Mouse (Mus musculus) left cerebral cortex, postnatal 10 days (tissue): ENCODE measurements at regions not wholly inside any gene's neighbourhood (a gene's known extent, or its start where the extent isn't known, plus 50 kb on each side); places are given as distances from the start of the nearest gene placed in this dataset.
"Not testable (repeated sequence)": the region's sequence is repeated elsewhere in the genome, so short reads cannot be mapped to it uniquely, and the experiment has no call there.

ENCODE experiments used
- DNase-seq, 2 experiments: peaks; one replicate each; pipeline ENCODE4 v3.0.0; 2021 to 2022; ENCODE audit warnings: low spot score in 2 of 2, mixed read lengths in 1 of 2; ENCODE audit errors: extremely low spot score in 1 of 2
- intact Hi-C: fragments of 180-260 bp; cut with DNase I; formaldehyde crosslinking; loops from one replicate; pipeline ENCODE4 v1.15.1; 2025

GRCm38 (mm10) chrX:19765946-19766345, 284.8 kb upstream of the Tex13c3 start:
- no peak for DNase-seq
- intact Hi-C loops: loop anchor here (10.0 kb wide), 1 partner anchor 61 kb away; no protein-coding TSS in a partner anchor

GRCm38 (mm10) chrX:19751491-19751890, 270.4 kb upstream of the Tex13c3 start:
- DNase-seq, intact Hi-C loops: not testable (repeated sequence)

- intact Hi-C loops: loop anchor here (10.0 kb wide), 1 partner anchor 56 kb away; no protein-coding TSS in a partner anchor
- DNase-seq: not testable (repeated sequence)
These were observed 227.9 kb upstream of the Tex13c3 start for GRCm38 (mm10) chrX:19708971-19709370.

GRCm38 (mm10) chrX:19702548-19702947, 221.4 kb upstream of the Tex13c3 start:
- DNase-seq: no peak
- intact Hi-C loops: loop anchor here (10.0 kb wide), 1 partner anchor 62 kb away; no protein-coding TSS in a partner anchor

DNA sequence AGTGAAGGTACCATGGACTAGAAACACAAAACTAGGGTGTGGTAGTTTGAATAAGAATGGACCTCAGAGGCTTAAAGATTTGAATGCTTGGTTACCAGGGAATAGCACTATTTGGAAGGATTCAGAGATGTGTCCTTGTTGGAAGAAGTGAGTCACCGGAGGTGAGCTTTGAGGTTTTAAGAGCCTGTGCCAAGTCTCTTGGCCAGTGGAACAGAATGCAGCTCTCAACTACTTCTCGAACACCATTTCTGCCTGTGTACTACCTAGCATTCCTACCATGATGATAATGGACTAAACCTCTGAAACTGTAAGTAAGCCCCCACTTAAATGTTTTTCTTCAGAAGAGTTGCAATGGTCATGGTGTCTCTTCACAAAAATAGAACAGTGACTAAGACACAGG, 219.2 kb upstream of the Tex13c3 start:
- DNase-seq: no peak
- intact Hi-C loops: loop anchor here (10.0 kb wide), 1 partner anchor 65 kb away; no protein-coding TSS in a partner anchor

- intact Hi-C loops: no loop called here
- DNase-seq: no peak
These were observed 206.4 kb upstream of the Tex13c3 start for GRCm38 (mm10) chrX:19687499-19687898.
